ENCODE assay signal across 19 mouse cellular contexts in genomic region chr2:173424875-173425274, GRCm38 (mm10).
A peak's percentile ranks its signal among the peaks of the same experiment; 100 is the strongest.
DNase-seq lines count a peak whose midpoint lies in the region; ATAC-seq and TF ChIP-seq lines count a peak whose summit lies in the region.
"Had no signal": no experiment of that assay in that cellular context is flagged by ENCODE, and none has a peak within 500 bp of the region (broad histone marks: within the 10 kb centered on the region; RNA-seq: fewer than 3 reads in every experiment).

No protein-coding gene starts in this region.

- H3K4me2 ChIP-seq in forebrain, postnatal 0 days (ENCODE audit: low read depth), result no peak overlapping the region
- H3K4me2 ChIP-seq in forebrain, embryonic 13.5 days, result no peak overlapping the region
- no peak overlapping the region for H3K4me2 ChIP-seq in hindbrain, embryonic 15.5 days
- no peak overlapping the region for H3K4me2 ChIP-seq in hindbrain, embryonic 13.5 days
- H3K4me2 ChIP-seq in midbrain, embryonic 15.5 days, result no peak overlapping the region
- H3K4me2 ChIP-seq in midbrain, embryonic 14.5 days (ENCODE audit: low read length), result no peak overlapping the region
- H3K4me2 ChIP-seq: forebrain, embryonic 12.5 days; midbrain, embryonic 13.5 days; neural tube, embryonic 15.5 days had no signal

- no peak for DNase-seq in forebrain, postnatal 0 days
- no peak for DNase-seq in midbrain, embryonic 14.5 days
- DNase-seq in layer of hippocampus, postnatal 36 days, result peak; percentile 24 to 26
- DNase-seq in yolk sac, embryonic 10.5 days (ENCODE audit: low spot score), result no peak
- DNase-seq: adrenal gland, postnatal 25 days; cerebellum, adult 11-12 months; gastrocnemius, postnatal 25 days; kidney, adult 11 months; right cerebral cortex, postnatal 14 days; thymus, postnatal 4 days had no signal

- no peaks in the 10 kb centered on the region for H3K36me3 ChIP-seq in forebrain, postnatal 0 days (ENCODE audit: insufficient read depth)
- no peaks in the 10 kb centered on the region for H3K36me3 ChIP-seq in forebrain, embryonic 13.5 days (ENCODE audit: poor library complexity, severe bottlenecking)
- H3K36me3 ChIP-seq in hindbrain, embryonic 15.5 days, result no peaks in the 10 kb centered on the region
- no peaks in the 10 kb centered on the region for H3K36me3 ChIP-seq in hindbrain, embryonic 13.5 days
- no peaks in the 10 kb centered on the region for H3K36me3 ChIP-seq in midbrain, embryonic 15.5 days (replicated peaks)
- no peaks in the 10 kb centered on the region for H3K36me3 ChIP-seq in midbrain, embryonic 14.5 days (ENCODE audit: control insufficient read depth, insufficient read depth, low read length)
- H3K36me3 ChIP-seq: forebrain, embryonic 12.5 days; G1E; midbrain, embryonic 13.5 days; neural tube, embryonic 15.5 days had no signal

- H3K4me3 ChIP-seq in forebrain, postnatal 0 days (ENCODE audit: low read depth, low read length), result no peak overlapping the region
- H3K4me3 ChIP-seq in forebrain, embryonic 13.5 days, result no peak overlapping the region
- H3K4me3 ChIP-seq in hindbrain, embryonic 15.5 days, result no peak overlapping the region
- H3K4me3 ChIP-seq in hindbrain, embryonic 13.5 days, result no peak overlapping the region
- H3K4me3 ChIP-seq in midbrain, embryonic 15.5 days, result no peak overlapping the region
- H3K4me3 ChIP-seq in midbrain, embryonic 14.5 days (replicated peaks; ENCODE audit: low read depth, low read length), result no peak overlapping the region
- H3K4me3 ChIP-seq: forebrain, embryonic 12.5 days; midbrain, embryonic 13.5 days; neural tube, embryonic 15.5 days had no signal

- no peak for TF ChIP-seq CTCF in forebrain, postnatal 0 days (IDR thresholded peaks at IDR 0.05; ENCODE audit: low read depth)

- 66% methylated on average over 7 of the region's 7 CpGs for WGBS in forebrain, postnatal 0 days
- 89% methylated on average over 7 of the region's 7 CpGs for WGBS in forebrain, embryonic 13.5 days
- 70% methylated on average over 7 of the region's 7 CpGs for WGBS in hindbrain, embryonic 15.5 days
- 90% methylated on average over 7 of the region's 7 CpGs for WGBS in hindbrain, embryonic 13.5 days
- WGBS in midbrain, embryonic 15.5 days, result 85% methylated on average over 7 of the region's 7 CpGs
- 88% methylated on average over 7 of the region's 7 CpGs for WGBS in midbrain, embryonic 14.5 days

- no peaks in the 10 kb centered on the region for H3K9me3 ChIP-seq in forebrain, postnatal 0 days (ENCODE audit: low read length)
- no peaks in the 10 kb centered on the region for H3K9me3 ChIP-seq in forebrain, embryonic 13.5 days (replicated peaks)
- H3K9me3 ChIP-seq in hindbrain, embryonic 15.5 days, result no peaks in the 10 kb centered on the region
- no peaks in the 10 kb centered on the region for H3K9me3 ChIP-seq in hindbrain, embryonic 13.5 days
- no peaks in the 10 kb centered on the region for H3K9me3 ChIP-seq in midbrain, embryonic 15.5 days
- H3K9me3 ChIP-seq in midbrain, embryonic 14.5 days (ENCODE audit: control insufficient read depth, low read length), result no peaks in the 10 kb centered on the region
- H3K9me3 ChIP-seq: forebrain, embryonic 12.5 days; midbrain, embryonic 13.5 days; neural tube, embryonic 15.5 days had no signal

- H3K9ac ChIP-seq in forebrain, postnatal 0 days, result no peak overlapping the region
- no peak overlapping the region for H3K9ac ChIP-seq in forebrain, embryonic 13.5 days
- no peak overlapping the region for H3K9ac ChIP-seq in hindbrain, embryonic 15.5 days
- H3K9ac ChIP-seq in hindbrain, embryonic 13.5 days, result no peak overlapping the region
- H3K9ac ChIP-seq in midbrain, embryonic 15.5 days, result no peak overlapping the region
- H3K9ac ChIP-seq in midbrain, embryonic 14.5 days (replicated peaks; ENCODE audit: low read length), result no peak overlapping the region
- H3K9ac ChIP-seq: forebrain, embryonic 12.5 days; midbrain, embryonic 13.5 days; neural tube, embryonic 15.5 days had no signal

- H3K27ac ChIP-seq in forebrain, postnatal 0 days (ENCODE audit: low read depth, low read length), result no peak overlapping the region
- no peak overlapping the region for H3K27ac ChIP-seq in forebrain, embryonic 13.5 days
- H3K27ac ChIP-seq in hindbrain, embryonic 15.5 days (replicated peaks), result no peak overlapping the region
- H3K27ac ChIP-seq in hindbrain, embryonic 13.5 days, result no peak overlapping the region
- no peak overlapping the region for H3K27ac ChIP-seq in midbrain, embryonic 15.5 days
- no peak overlapping the region for H3K27ac ChIP-seq in midbrain, embryonic 14.5 days (replicated peaks; ENCODE audit: low read depth, low read length)
- H3K27ac ChIP-seq: forebrain, embryonic 12.5 days; midbrain, embryonic 13.5 days; neural tube, embryonic 15.5 days had no signal

- H3K4me1 ChIP-seq in forebrain, postnatal 0 days (ENCODE audit: insufficient read depth), result no peaks in the 10 kb centered on the region
- peaks cover 9% of the 10 kb centered on the region; the same call in 1 of the 2 replicates for H3K4me1 ChIP-seq in forebrain, embryonic 13.5 days
- no peaks in the 10 kb centered on the region; the same call in 1 of the 2 replicates for H3K4me1 ChIP-seq in hindbrain, embryonic 15.5 days (replicated peaks)
- peaks cover 22% of the 10 kb centered on the region for H3K4me1 ChIP-seq in hindbrain, embryonic 13.5 days (replicated peaks)
- no peaks in the 10 kb centered on the region for H3K4me1 ChIP-seq in midbrain, embryonic 15.5 days
- peaks cover 7% of the 10 kb centered on the region; the same call in 1 of the 2 replicates for H3K4me1 ChIP-seq in midbrain, embryonic 14.5 days (ENCODE audit: control insufficient read depth, insufficient read depth, low read length)

- H3K27me3 ChIP-seq in forebrain, postnatal 0 days (ENCODE audit: insufficient read depth, low read length), result no peaks in the 10 kb centered on the region
- no peaks in the 10 kb centered on the region for H3K27me3 ChIP-seq in forebrain, embryonic 13.5 days
- no peaks in the 10 kb centered on the region for H3K27me3 ChIP-seq in hindbrain, embryonic 15.5 days
- no peaks in the 10 kb centered on the region for H3K27me3 ChIP-seq in hindbrain, embryonic 13.5 days
- H3K27me3 ChIP-seq in midbrain, embryonic 15.5 days (replicated peaks), result no peaks in the 10 kb centered on the region
- no peaks in the 10 kb centered on the region for H3K27me3 ChIP-seq in midbrain, embryonic 14.5 days (ENCODE audit: control insufficient read depth, insufficient read depth, low read length)
- H3K27me3 ChIP-seq: forebrain, embryonic 12.5 days; midbrain, embryonic 13.5 days; neural tube, embryonic 15.5 days had no signal

- ATAC-seq in forebrain, postnatal 0 days, result peak; percentile 40
- no peak for ATAC-seq in forebrain, embryonic 13.5 days
- peak; percentile 71 for ATAC-seq in hindbrain, embryonic 15.5 days (ENCODE audit: low FRiP score, low read depth)
- no peak for ATAC-seq in hindbrain, embryonic 13.5 days (ENCODE audit: low FRiP score)
- ATAC-seq in midbrain, embryonic 15.5 days (replicated peaks), result peak; percentile 51; the same call in 1 of the 2 replicates
- no peak for ATAC-seq in midbrain, embryonic 14.5 days (ENCODE audit: low FRiP score, low TSS enrichment)
- ATAC-seq: lung, postnatal 0 days; midbrain, embryonic 13.5 days had no signal

Comparison
In these comparisons a context has a peak if more than half of its experiments do, and no peak if none do; other contexts are left out.
1. ATAC-seq: peak in forebrain, postnatal 0 days (single experiment), hindbrain, embryonic 15.5 days (single experiment) and midbrain, embryonic 15.5 days (single experiment); none in forebrain, embryonic 13.5 days (single experiment), hindbrain, embryonic 13.5 days (single experiment) and midbrain, embryonic 14.5 days (single experiment).
2. DNase-seq: peak in layer of hippocampus, postnatal 36 days (2 of 2); none in forebrain, postnatal 0 days (single experiment), midbrain, embryonic 14.5 days (single experiment) and yolk sac, embryonic 10.5 days (single experiment).